Mouse (Mus musculus) kidney, adult 18-20 months (tissue): ENCODE data around the gene 9330182L06Rik.

ENCODE experiments used
- DNase-seq: peaks from one replicate; pipeline ENCODE4 v3.0.0; 2021

The 9330182L06Rik gene

GRCm38 (mm10) chr5:9364937-9365336 lies 99.0 kb downstream of the 9330182L06Rik start:
- no peak for DNase-seq

DNA sequence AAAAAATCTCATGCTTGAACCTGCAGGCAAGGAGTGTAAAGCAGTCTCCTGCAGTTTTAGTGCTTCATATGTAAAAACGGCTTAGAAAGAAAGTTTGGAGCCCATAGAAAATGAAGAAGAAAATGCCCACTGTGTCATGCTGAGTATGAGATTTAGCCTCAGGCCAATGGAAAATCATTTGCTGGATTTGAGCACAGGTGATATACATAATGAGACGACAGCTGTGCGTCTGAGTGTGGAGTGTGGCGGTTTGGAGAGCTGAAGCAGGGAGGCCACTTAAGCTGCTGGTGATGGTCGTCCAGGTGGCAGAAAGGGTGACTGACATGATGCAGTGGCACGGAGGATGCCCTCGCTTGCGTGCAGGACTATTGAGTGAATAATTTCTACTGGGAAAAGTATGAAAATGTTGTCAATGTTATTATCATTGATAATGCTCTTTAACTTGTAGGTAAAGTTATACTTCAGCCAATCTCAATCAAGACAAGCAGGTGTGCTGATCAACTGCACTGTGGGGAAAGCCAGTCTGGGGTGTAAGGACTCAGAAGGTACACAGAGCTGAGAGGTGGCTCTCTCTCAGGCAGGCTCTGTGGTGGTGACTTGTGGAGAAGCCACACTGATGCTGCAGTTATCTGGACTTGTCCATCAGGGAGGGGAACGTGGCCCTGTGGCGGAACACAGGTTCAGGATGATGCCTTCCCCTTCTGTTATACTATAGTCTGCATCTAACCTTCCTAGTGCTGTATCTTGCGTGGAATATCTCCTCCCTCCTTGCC lies 102.2 kb downstream of the 9330182L06Rik start:
- no peak for DNase-seq

DNA sequence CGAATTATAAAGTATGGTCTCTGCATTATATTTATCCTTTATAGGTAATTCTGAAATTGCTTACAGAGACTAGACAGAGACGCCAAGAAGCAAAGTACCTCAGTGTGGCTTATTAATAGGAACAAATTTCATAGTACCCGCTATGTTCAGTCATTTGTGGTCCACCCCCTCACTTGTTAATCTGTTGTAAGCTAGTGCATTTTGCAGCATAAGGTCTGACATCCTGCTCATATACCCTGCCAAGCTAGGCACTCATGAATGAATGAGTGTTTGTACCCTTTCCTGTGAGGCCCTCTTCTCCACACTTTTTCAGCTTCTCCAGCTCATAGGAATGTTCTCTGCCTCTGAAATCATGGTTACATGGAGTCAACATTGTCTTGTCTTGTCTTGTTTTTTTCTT lies 105.2 kb downstream of the 9330182L06Rik start:
- DNase-seq: no peak

GRCm38 (mm10) chr5:9373341-9373740 lies 107.4 kb downstream of the 9330182L06Rik start:
- no peak for DNase-seq

GRCm38 (mm10) chr5:9389968-9390367 lies 124.0 kb downstream of the 9330182L06Rik start:
- no peak for DNase-seq

DNA sequence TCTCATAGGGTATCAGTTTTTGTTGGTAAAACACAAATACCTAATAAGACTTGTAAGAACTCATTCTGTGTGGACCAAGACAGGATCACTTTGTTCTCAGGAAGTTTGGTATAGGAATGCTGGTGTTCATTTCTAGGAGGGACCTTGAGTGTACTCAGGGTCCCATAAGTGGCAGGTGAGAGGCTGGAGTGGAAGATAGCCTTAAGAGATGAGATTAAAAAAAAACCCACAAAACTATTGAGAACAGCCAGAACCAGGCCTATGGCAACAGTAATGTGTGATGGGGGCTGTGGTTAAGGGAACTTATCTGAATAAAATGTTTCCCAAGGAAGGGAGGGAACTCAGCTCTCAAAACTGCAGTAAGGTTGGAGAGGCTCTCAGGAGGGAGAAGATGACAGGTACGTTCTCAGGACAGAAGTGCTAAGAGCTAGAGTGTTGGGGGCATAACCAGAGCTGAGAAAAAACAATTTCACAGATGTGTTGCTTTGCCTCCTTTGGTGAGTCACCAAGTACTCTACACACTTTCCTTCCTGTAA lies 126.0 kb downstream of the 9330182L06Rik start:
- DNase-seq: no peak

DNA sequence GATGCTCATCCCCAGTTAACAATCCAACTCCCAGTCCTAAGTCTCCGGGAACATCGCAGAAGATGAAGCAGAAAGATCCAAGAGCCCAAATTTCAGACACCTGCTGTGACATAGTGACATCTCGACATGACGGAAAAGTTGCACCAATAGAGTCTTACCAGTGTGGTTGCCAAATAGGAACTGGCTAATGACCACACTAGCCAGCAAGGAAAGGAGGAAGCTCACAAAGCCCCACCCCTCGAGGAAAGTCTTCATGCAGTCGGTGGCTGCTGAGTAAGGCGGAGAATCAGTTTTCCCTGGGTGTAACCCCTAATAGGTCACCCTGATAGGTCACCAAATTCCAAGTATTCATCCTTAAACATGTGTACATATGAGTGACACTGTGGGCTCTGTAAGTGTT lies 151.2 kb downstream of the 9330182L06Rik start:
- DNase-seq: no peak

DNA sequence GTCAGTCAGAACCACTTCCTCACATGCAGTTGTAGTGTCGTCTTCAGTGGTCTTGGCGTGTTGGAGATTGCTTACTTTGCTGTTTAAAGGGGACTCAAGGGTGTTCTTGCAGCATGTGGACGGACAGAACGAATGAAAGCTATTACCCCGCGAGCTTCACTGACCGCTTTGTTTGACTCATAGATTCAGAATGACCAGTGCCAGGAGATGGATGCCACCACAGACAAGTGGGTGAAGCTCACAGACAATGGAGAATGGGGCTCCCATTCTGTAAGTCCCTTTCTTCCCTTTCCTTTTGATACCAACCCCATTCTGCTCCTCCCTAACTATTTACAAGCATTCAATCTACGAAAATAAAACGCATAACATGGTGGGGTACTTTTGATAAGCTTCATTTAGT lies 151.9 kb downstream of the 9330182L06Rik start:
- no peak for DNase-seq

- no peak for DNase-seq
Observed at GRCm38 (mm10) chr5:9419964-9420363, 154.0 kb downstream of the 9330182L06Rik start.

DNA sequence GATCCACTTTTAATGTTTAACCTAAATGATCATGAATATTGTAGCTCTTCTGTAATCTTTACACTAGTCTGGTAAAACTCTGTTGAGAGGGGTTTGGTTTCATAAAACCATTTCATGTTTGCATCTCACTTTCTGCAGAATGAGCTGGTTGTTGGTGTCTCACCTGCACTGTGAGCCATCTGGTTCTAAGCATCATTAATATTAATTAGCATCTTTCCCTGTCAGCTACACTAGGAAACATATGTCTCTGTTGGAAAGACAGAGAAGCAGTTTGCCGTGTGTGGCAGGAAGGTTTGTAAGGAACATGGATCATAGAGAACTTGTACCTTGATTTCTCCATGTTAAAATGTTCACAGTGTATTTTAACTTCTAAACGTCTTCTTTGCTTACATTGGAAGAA lies 158.5 kb downstream of the 9330182L06Rik start:
- DNase-seq: no peak

- DNase-seq: no peak
Observed at GRCm38 (mm10) chr5:9427165-9427564, 161.2 kb downstream of the 9330182L06Rik start.

DNA sequence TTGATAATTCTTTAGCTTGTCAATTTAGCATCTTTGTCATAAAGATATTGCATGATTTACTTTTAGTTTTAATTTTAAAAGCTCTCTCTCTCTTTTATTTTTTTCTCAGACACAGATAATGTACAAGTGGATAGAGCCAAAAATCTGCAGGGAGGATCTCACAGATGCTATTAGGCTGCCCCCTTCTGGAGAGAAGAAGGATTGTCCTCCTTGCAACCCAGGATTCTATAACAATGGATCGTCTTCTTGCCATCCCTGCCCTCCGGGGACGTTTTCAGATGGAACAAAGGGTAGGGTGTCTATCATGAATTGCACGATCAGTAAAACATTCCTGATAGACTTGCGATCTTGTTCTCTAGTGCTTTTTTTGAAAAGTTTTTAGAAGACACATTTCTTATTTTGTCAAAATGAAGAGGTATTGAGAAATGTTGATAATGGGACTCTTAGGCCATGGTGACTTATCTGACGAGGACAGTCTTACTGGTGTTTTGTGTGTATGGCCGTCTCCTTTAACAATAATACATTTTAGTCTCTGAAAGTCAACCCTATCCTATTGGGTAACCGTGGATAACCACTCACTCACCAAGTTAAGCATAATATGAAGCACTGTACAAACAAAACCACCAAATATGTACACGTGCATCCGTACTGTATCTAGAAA lies 161.8 kb downstream of the 9330182L06Rik start:
- no peak for DNase-seq

DNA sequence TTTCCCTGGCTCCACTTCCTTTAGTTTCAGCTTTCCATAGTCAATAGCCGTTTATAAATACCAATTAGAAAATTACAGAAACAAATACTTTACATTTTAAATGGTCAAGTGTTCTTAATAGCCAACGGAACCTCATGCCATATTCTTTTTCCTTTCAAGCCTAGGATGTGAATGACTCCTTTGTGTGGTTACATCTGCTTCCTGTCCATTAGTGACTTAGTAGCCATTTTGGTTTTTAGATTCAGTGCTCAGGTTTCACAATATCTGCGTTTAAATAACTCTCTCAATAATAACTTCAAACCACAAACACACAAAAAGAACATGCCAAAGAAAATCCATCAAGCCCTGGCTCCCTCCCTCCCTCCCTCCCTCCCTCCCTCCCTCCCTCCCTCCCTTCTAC lies 162.8 kb downstream of the 9330182L06Rik start:
- no peak for DNase-seq

DNA sequence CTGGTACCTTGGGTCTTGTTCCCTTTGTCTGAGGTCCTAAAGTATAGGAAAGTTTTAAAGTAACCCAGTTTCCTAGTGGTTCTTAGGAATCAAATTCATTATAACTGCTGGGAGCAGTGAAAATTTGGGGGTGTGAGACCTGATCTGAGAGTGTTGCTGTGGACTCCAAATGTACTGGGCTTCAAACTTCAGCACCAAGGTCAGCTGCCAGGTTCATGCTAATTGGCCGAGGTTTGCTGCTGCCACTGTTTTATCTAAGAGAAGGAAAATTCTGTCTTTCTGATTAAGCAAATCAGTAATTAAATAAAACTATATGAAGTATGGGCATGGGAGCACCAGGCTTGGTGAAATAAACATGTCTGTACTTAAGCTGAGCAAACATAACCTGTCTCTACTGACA lies 180.2 kb downstream of the 9330182L06Rik start:
- DNase-seq: no peak

- no peak for DNase-seq
Observed at GRCm38 (mm10) chr5:9448931-9449330, 183.0 kb downstream of the 9330182L06Rik start.

DNA sequence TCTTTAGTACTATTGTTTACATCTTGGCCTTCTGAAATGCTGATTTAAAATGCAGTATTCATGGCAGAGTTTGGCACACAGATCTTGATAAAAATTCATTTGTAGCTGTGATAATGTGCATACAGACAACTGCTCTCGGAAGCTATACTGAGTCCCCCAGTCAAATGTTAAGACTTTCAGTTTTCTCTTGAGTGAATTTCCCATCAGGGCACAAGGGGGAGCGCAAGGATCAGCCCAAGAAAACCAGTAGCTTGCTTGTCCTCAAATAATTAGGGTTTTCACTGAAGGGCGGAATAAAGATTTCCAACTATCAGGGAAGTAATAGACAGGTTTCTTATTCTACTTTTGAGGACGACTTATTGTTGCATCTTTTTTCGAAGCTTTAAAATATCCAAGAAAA lies 183.7 kb downstream of the 9330182L06Rik start:
- DNase-seq: no peak

- DNase-seq: no peak
Observed at GRCm38 (mm10) chr5:9453298-9453697, 187.4 kb downstream of the 9330182L06Rik start.

GRCm38 (mm10) chr5:9477587-9477986 lies 211.7 kb downstream of the 9330182L06Rik start:
- no peak for DNase-seq

DNA sequence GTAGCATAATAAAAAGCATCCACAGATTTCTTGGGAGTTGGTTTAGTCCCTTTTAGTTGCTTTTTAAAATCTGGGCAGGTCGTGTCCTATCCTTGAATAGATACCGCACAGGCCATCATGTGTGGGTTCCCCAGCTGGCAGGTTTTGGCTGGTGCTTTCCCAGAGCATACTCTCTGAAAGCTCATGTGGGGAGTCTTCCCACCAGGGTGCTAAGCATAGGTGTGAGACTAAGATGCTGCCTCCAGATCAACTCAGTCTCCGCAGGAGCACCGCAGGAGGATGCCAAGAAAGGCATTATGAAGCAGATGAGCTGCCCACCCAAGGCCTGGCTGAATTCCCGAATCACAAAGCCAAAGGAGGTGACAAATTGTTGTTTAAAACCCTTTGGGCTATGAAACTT lies 229.5 kb downstream of the 9330182L06Rik start:
- no peak for DNase-seq

DNA sequence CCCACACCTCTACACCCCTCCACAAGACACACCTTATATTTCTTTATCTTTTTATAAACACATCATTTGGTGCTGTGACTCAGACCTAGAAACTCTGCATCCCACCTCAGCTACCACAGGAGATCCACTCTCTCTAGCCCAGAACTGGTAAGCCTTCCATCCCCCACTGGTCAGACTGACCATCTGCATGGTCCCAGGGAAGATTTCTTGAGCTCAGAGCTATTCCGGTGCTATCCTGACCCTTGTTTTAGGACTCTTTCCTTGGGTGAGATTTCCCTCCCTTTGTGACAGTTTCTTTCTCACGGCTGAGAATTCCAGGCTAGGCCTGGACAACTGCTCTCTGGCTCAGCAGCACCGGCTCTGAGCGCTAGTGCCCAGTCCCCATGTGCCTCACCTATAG lies 231.3 kb downstream of the 9330182L06Rik start:
- no peak for DNase-seq

- no peak for DNase-seq
Observed at GRCm38 (mm10) chr5:9511027-9511426, 245.1 kb downstream of the 9330182L06Rik start.

DNA sequence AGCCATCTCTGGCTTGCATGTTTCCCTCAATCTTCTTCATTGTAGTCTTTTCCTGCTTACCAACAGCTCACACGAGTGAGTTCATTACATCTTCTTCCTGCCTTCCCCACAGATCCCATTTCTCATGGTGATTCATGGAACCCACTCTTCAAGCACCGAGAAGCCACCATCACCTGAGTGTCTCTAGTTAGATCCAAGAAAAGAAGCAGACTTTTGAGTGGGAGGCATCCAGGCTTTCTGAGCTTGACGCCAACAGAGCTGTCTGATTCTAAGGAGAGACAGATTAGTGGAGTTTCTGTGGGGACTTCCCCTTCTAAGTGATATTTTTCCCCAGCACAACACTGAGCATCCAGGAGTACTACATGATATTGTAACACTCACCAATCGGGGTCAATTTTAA lies 259.6 kb downstream of the 9330182L06Rik start:
- no peak for DNase-seq
